Mouse (Mus musculus) megakaryocyte, embryonic 14.5 days (primary cell): ENCODE data around the gene Sh2b3.

Source experiments
- FLI1 ChIP-seq: IDR thresholded peaks from 2 replicates; pipeline ENCODE4 v1.6.1; 2012; ENCODE audit warnings: low read length, inconsistent platforms, mixed read lengths
- GATA1 ChIP-seq: IDR thresholded peaks from 3 replicates; pipeline ENCODE4 v1.6.1; 2012; ENCODE audit warnings: mixed read lengths, low read length, inconsistent platforms, borderline replicate concordance

DNA sequence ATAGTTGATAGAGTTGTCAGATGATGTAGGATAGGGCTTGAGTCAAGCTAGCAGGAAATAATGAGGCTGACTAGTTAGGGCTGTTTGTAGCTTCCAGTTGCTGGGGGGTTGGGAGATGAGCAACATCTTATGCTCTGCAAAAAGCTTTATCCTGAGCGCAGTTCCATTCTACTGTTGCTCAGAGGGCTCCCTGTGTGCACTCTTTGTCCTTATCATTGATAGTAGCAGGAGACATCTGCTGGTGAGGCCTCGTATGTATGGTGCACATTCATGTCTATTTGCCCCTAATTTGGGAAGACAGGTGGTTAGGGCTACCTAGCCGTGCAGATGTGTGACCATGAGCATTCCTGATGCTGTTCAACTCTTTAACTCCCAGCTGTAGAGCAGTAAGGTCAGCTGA, 65.8 kb downstream of the Sh2b3 start:
- no peak for TF ChIP-seq GATA1
- no peak for TF ChIP-seq FLI1
